Mouse (Mus musculus): ENCODE results near the gene Atp2b2. TPM values are rescaled to one million over a fixed set of nuclear protein-coding genes. Genes with fewer than 3 reads are reported as not detected.
"Not testable (repeated sequence)": the region's sequence is repeated elsewhere in the genome, so short reads cannot be mapped to it uniquely, and the experiment has no call there.

Gene Atp2b2
- polyA plus RNA-seq, 1 experiment from 2014 or later, result 0.97 TPM

DNA sequence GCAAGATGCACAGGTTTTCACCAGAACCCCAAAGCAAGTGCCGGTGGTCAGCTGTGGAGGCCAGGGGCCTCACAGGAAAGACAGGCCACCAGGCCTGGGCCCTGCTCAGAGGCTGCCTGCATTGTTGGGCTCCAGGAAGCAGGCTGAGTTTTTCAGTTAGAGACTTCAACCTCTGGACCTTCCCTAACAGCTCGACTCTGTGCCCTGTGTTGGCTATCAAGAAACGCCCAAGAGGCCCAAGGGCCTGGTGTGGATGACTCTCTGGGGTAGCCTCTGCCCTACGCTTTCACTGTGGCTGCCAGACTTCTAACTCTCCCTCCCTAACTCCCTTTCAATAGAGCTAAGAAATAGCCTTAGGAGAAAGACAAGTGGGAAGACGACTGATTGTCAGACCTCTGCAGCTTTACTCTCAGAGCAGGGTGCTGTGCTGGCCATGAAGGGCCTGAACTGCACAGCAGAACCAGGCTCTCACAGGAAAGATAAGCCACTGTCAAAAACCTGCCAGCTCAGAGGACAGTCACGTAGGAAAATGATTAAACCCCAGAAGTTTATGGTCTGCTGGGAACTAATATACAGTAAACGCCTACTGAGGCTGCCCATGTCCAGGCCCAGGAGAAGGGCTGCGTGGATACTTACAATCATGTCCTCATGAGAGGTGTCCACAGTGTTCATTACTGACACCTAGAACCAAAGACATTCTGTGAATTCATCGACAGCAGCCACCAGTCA lies 304.9 kb downstream of the Atp2b2 start:
- 0 out of 2 replicates have a peak, but pooled peaks have one; percentile 42 for ATAC-seq (ENCODE audit: insufficient read depth, low FRiP score)
- no peak overlapping the region for H3K4me2 ChIP-seq (ENCODE audit: low read depth, low read length)
- 85% methylated on average over 9 of the region's 9 CpGs for WGBS
- H3K27ac ChIP-seq (ENCODE audit: low read length), result no peak overlapping the region; the same call in 1 of the 2 replicates
- H3K36me3 ChIP-seq (ENCODE audit: control insufficient read depth, insufficient read depth, low read length), result peaks cover 25% of the 10 kb centered on the region
- H3K9me3 ChIP-seq (replicated peaks; ENCODE audit: control insufficient read depth, low read length), result no peaks in the 10 kb centered on the region
- no peaks in the 10 kb centered on the region for H3K27me3 ChIP-seq (ENCODE audit: control insufficient read depth, insufficient read depth, low read length)
- H3K9ac ChIP-seq (ENCODE audit: low read length), result no peak overlapping the region
- peaks cover 9% of the 10 kb centered on the region for H3K4me1 ChIP-seq (ENCODE audit: control insufficient read depth, insufficient read depth, low read length)
- H3K4me3 ChIP-seq (replicated peaks; ENCODE audit: low read length), result no peak overlapping the region

DNA sequence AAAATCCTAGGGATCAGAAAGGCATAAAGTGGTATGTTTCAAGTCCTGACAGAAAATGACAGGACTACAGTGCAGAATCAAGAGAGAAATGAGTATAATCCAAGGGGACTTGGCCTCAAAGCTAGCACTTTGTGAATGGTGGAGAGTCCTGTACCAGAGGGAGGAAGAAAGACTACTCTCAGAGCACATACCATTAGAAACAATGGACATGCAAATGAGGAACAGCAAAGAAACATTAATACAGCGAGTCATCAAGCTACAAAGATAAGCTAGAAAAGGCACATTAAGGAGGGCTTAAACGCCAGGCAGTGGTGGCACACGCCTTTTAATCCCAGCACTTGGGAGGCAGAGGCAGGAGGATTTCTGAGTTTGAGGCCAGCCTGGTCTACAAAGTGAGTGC lies 311.1 kb downstream of the Atp2b2 start:
- Histone ChIP-seq H3K4me1 (ENCODE audit: control insufficient read depth, insufficient read depth, low read length) (no peaks in the 10 kb centered on the region), H3K4me2 (ENCODE audit: low read depth, low read length) (no peak overlapping the region), H3K27me3 (ENCODE audit: control insufficient read depth, insufficient read depth, low read length) (no peaks in the 10 kb centered on the region), H3K4me3 (replicated peaks; ENCODE audit: low read length) (no peak overlapping the region), H3K9ac (ENCODE audit: low read length) (no peak overlapping the region), H3K27ac (ENCODE audit: low read length) (no peak overlapping the region), H3K9me3 (replicated peaks; ENCODE audit: control insufficient read depth, low read length) (no peaks in the 10 kb centered on the region), H3K36me3 (ENCODE audit: control insufficient read depth, insufficient read depth, low read length) (peaks cover 32% of the 10 kb centered on the region)
- WGBS, result 89% methylated on average over 3 of the region's 3 CpGs
- no peak for ATAC-seq (ENCODE audit: insufficient read depth, low FRiP score)

DNA sequence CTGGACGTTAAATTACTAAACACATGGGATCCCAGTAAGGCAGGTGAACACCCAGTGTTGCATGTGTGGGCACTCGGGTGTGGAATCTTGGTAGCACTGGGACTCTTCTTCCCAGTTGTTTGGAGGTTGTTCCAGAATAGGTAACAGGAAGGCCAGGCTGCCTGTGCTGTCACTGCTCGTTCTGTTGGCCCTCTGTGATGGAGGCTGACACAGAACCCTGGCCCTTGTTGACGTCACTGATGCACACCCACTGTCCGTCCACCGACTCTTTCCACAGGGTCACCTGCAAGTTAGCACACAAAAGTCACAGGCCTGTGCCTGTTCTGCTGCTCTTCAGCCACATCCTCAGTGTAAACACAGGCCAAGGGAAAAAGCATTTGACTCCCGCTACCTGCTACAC lies 314.2 kb downstream of the Atp2b2 start:
- H3K27ac ChIP-seq (ENCODE audit: low read length), result no peak overlapping the region
- H3K27me3 ChIP-seq (ENCODE audit: control insufficient read depth, insufficient read depth, low read length), result no peaks in the 10 kb centered on the region
- H3K36me3 ChIP-seq (ENCODE audit: control insufficient read depth, insufficient read depth, low read length), result peaks cover 20% of the 10 kb centered on the region
- H3K4me2 ChIP-seq (ENCODE audit: low read depth, low read length), result no peak overlapping the region
- no peaks in the 10 kb centered on the region for H3K9me3 ChIP-seq (replicated peaks; ENCODE audit: control insufficient read depth, low read length)
- WGBS, result 77% methylated on average over 7 of the region's 7 CpGs
- H3K9ac ChIP-seq (ENCODE audit: low read length), result no peak overlapping the region
- no peak overlapping the region for H3K4me3 ChIP-seq (replicated peaks; ENCODE audit: low read length)
- no peaks in the 10 kb centered on the region for H3K4me1 ChIP-seq (ENCODE audit: control insufficient read depth, insufficient read depth, low read length)
- ATAC-seq (ENCODE audit: insufficient read depth, low FRiP score), result no peak

DNA sequence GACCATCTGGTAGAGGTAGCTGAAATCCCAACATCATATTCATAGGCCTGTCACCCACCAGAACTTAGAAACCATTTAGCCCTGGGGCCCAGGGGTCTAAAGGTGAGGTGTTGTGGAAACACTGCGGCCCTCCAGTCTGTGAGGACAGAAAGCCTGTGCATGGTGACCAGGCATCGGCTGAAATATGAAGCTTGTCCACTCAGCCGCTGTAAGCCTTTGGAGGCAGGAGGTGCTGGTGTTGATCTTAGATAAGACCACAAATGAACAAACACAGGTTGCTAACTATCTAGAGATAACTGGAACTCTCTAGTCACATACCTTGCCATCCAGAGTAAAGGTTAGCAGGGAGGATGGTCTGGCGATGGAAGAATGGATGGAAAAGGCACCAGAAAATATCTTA lies 321.4 kb downstream of the Atp2b2 start:
- Histone ChIP-seq H3K27ac (ENCODE audit: low read length) (no peak overlapping the region), H3K4me2 (ENCODE audit: low read depth, low read length) (no peak overlapping the region), H3K4me1 (ENCODE audit: control insufficient read depth, insufficient read depth, low read length) (no peaks in the 10 kb centered on the region), H3K9ac (ENCODE audit: low read length) (no peak overlapping the region), H3K9me3 (replicated peaks; ENCODE audit: control insufficient read depth, low read length) (no peaks in the 10 kb centered on the region), H3K36me3 (ENCODE audit: control insufficient read depth, insufficient read depth, low read length) (peaks cover 12% of the 10 kb centered on the region), H3K27me3 (ENCODE audit: control insufficient read depth, insufficient read depth, low read length) (no peaks in the 10 kb centered on the region), H3K4me3 (replicated peaks; ENCODE audit: low read length) (no peak overlapping the region)
- ATAC-seq (ENCODE audit: insufficient read depth, low FRiP score), result no peak; the same call in 1 of the 2 replicates
- 66% methylated on average over 4 of the region's 4 CpGs for WGBS

DNA sequence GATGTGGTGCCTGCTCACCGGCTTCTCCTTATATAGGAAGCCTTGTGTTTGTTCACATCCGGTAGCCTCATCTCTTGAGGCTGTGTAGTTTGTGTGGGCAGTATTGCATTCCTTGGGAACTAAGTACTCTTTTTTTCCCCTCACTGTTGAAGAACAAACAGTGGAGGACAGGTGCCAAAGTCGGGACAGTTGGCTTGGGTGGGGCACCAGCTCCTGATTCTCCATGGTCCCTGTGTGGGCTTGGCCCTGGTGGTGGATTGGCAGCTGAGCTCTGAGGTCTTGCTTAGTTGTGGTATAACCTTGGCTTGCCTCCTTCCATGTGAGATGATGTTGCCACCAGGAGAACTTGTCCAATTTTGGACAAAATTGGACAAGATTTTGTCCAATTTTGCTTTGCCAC lies 322.5 kb downstream of the Atp2b2 start, which contains the start of gene Ghrl:
TSS of gene Ghrl (minus strand) at position 3 of the 400 bp plus-strand sequence.
- H3K27ac ChIP-seq (ENCODE audit: low read length), result no peak within 1 kb of the TSS
- WGBS, result 59% methylated on average over 3 of the region's 3 CpGs
- ATAC-seq (ENCODE audit: insufficient read depth, low FRiP score), result no peak
- no peak within 1 kb of the TSS for H3K4me3 ChIP-seq (replicated peaks; ENCODE audit: low read length)
- H3K9me3 ChIP-seq (replicated peaks; ENCODE audit: control insufficient read depth, low read length), result no peaks in the 10 kb centered on the region
- H3K4me2 ChIP-seq (ENCODE audit: low read depth, low read length), result no peak within 1 kb of the TSS
- no peak within 1 kb of the TSS for H3K9ac ChIP-seq (ENCODE audit: low read length)
- H3K36me3 ChIP-seq (ENCODE audit: control insufficient read depth, insufficient read depth, low read length), result peaks cover 11% of the 10 kb centered on the region; the same call in 1 of the 2 replicates
- H3K27me3 ChIP-seq (ENCODE audit: control insufficient read depth, insufficient read depth, low read length), result no peaks in the 10 kb centered on the region
- H3K4me1 ChIP-seq (ENCODE audit: control insufficient read depth, insufficient read depth, low read length), result no peaks in the 10 kb centered on the region

DNA sequence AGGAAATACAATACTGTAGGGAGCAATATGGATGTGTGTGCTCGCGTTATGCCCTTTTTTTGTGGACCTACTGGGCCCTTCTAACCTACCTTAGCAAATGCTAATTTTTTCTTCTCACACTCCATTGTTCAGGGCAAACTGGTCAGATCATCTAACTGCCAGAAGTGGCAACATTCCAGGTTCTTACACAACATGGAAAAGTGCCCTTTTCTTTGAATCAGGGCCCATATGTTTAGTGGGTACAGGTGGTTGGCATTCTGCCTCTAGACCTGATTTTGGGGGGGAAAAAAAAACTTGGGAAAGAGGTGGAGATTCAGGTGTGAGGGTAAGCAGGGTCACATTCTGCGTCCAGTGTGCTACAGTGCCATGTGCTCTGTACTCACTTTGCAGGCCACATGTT lies 324.9 kb downstream of the Atp2b2 start:
- H3K4me2 ChIP-seq (ENCODE audit: low read depth, low read length), result no peak overlapping the region
- 88% methylated on average over 3 of the region's 3 CpGs for WGBS
- H3K9ac ChIP-seq (ENCODE audit: low read length), result no peak overlapping the region
- no peak for ATAC-seq (ENCODE audit: insufficient read depth, low FRiP score)
- no peaks in the 10 kb centered on the region for H3K9me3 ChIP-seq (replicated peaks; ENCODE audit: control insufficient read depth, low read length)
- H3K4me3 ChIP-seq (replicated peaks; ENCODE audit: low read length), result no peak overlapping the region
- H3K36me3 ChIP-seq (ENCODE audit: control insufficient read depth, insufficient read depth, low read length), result peaks cover 17% of the 10 kb centered on the region; the same call in 1 of the 2 replicates
- H3K4me1 ChIP-seq (ENCODE audit: control insufficient read depth, insufficient read depth, low read length), result no peaks in the 10 kb centered on the region
- H3K27ac ChIP-seq (ENCODE audit: low read length), result no peak overlapping the region
- no peaks in the 10 kb centered on the region for H3K27me3 ChIP-seq (ENCODE audit: control insufficient read depth, insufficient read depth, low read length)

DNA sequence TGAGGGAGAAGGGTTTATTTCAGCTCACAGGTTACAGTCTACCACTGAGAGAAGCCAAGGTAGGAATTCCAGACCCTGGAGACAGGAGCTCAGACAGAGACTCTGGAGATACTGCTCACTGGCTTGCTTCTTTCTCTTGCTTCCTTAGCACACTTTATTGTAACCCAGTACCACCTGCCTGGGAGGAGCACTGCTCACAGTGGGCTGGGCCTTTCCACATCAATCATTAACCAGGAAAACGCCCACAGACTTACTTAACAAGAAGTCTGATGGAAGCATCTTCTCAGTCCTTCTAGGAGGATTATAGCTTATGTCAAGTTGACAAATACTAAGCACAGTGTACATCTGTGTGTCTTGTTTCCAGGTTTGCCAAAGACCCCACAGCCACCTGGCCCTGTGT lies 327.6 kb downstream of the Atp2b2 start:
- H3K36me3 ChIP-seq (ENCODE audit: control insufficient read depth, insufficient read depth, low read length), result peaks cover 22% of the 10 kb centered on the region; the same call in 1 of the 2 replicates
- H3K4me2 ChIP-seq (ENCODE audit: low read depth, low read length), result no peak overlapping the region
- H3K4me1 ChIP-seq (ENCODE audit: control insufficient read depth, insufficient read depth, low read length), result no peaks in the 10 kb centered on the region
- no peaks in the 10 kb centered on the region for H3K9me3 ChIP-seq (replicated peaks; ENCODE audit: control insufficient read depth, low read length)
- H3K9ac ChIP-seq (ENCODE audit: low read length), result no peak overlapping the region
- no peak overlapping the region for H3K27ac ChIP-seq (ENCODE audit: low read length)
- no peak overlapping the region for H3K4me3 ChIP-seq (replicated peaks; ENCODE audit: low read length)
- H3K27me3 ChIP-seq (ENCODE audit: control insufficient read depth, insufficient read depth, low read length), result no peaks in the 10 kb centered on the region
- 37% methylated on average over 1 of the region's 1 CpGs for WGBS
- ATAC-seq (ENCODE audit: insufficient read depth, low FRiP score), result no peak

DNA sequence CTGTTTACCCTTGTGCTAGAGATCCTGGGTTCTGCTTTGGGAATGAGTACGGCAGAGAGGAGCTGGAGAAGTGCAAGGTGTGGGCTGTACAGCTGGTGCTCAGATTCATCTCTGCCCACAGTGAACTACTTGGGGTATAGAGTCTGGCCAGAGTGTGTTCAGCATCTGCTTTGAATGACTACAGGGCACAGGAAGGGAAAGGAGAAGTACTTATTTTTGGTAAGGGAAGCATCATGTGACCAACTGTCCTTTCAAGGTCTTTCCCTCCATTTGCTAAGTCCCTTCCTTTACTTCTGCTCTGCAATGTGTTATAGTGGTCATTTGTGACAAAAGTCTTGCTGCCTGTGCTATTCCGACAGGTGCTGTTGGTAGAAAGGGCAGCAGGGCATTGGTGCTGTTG lies 328.1 kb downstream of the Atp2b2 start:
- Histone ChIP-seq H3K4me2 (ENCODE audit: low read depth, low read length) (no peak overlapping the region), H3K9ac (ENCODE audit: low read length) (no peak overlapping the region), H3K4me3 (replicated peaks; ENCODE audit: low read length) (no peak overlapping the region), H3K4me1 (ENCODE audit: control insufficient read depth, insufficient read depth, low read length) (no peaks in the 10 kb centered on the region), H3K27me3 (ENCODE audit: control insufficient read depth, insufficient read depth, low read length) (no peaks in the 10 kb centered on the region), H3K27ac (ENCODE audit: low read length) (no peak overlapping the region), H3K36me3 (ENCODE audit: control insufficient read depth, insufficient read depth, low read length) (peaks cover 24% of the 10 kb centered on the region), H3K9me3 (replicated peaks; ENCODE audit: control insufficient read depth, low read length) (no peaks in the 10 kb centered on the region)
- WGBS, result 84% methylated on average over 2 of the region's 2 CpGs
- ATAC-seq (ENCODE audit: insufficient read depth, low FRiP score), result no peak

DNA sequence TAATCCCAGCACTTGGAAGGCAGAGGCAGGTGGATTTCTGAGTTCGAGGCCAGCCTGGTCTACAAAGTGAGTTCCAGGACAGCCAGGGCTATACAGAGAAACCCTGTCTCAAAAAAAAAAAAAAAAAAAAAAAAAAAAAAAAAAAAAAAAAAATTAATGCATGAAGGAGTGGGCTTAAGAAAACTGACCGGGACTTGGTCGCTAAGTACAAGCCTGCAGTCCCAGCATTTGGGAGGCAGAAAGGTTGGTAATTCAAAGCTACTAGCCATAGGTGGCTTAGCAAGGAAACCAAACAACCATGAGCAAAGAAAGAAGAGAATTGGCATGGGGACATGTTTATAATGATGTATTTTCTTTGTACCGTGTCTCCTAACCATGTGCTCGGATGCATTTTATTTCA lies 329.0 kb downstream of the Atp2b2 start:
- not testable (repeated sequence) for ATAC-seq (ENCODE audit: insufficient read depth, low FRiP score)

More for the DNA sequence above, 329.0 kb downstream of the Atp2b2 start:
- peaks cover 22% of the 10 kb centered on the region for H3K36me3 ChIP-seq (ENCODE audit: control insufficient read depth, insufficient read depth, low read length)
- 85% methylated on average over 5 of the region's 5 CpGs for WGBS
- H3K4me1 ChIP-seq (ENCODE audit: control insufficient read depth, insufficient read depth, low read length); H3K4me3 ChIP-seq (replicated peaks; ENCODE audit: low read length); H3K9me3 ChIP-seq (replicated peaks; ENCODE audit: control insufficient read depth, low read length); H3K27ac ChIP-seq (ENCODE audit: low read length); H3K27me3 ChIP-seq (ENCODE audit: control insufficient read depth, insufficient read depth, low read length); H3K4me2 ChIP-seq (ENCODE audit: low read depth, low read length); H3K9ac ChIP-seq (ENCODE audit: low read length): not testable (repeated sequence)
